Mouse (Mus musculus) stomach, postnatal 0 days (tissue): ENCODE results near the gene Slc9a9.

Source experiments
- CTCF ChIP-seq: IDR thresholded peaks from 2 replicates; pipeline ENCODE4 v1.5.1; 2016; ENCODE audit warnings: antibody characterized with exemption, low read depth, mild to moderate bottlenecking, moderate library complexity
- EP300 ChIP-seq: optimal IDR thresholded peaks from 2 replicates; pipeline ENCODE3; 2016; ENCODE audit warnings: antibody characterized with exemption

GRCm38 (mm10) chr9:95121151-95121835 lies 451.6 kb downstream of the Slc9a9 start:
- TF ChIP-seq EP300 (no peak), CTCF (no peak)
